Mouse (Mus musculus): ENCODE data around the gene Cd200. TPM values are rescaled to one million over a fixed set of nuclear protein-coding genes. Genes with fewer than 3 reads are reported as not detected.
"Not testable (repeated sequence)": the region's sequence is repeated elsewhere in the genome, so short reads cannot be mapped to it uniquely, and the experiment has no call there.

Gene Cd200
- 100 to 1,000 TPM; 250 TPM for total RNA-seq (2021)

- DNase-seq (ENCODE audit: extremely low spot score in 1 of 2, low spot score in 2 of 2) = peak; percentile 59 to 72
- intact Hi-C loops (cut with DNase I) = loop anchor here (5.0 kb wide), 1 partner anchor 189 kb away; no protein-coding TSS in a partner anchor
Observed at GRCm38 (mm10) chr16:45408425-45409063, at the start of gene Cd200. Gene Cd200 (minus strand): TSS chr16:45409053.

GRCm38 (mm10) chr16:45454762-45455161 is 45.9 kb upstream of the Cd200 start:
- DNase-seq (ENCODE audit: extremely low spot score in 1 of 2, low spot score in 2 of 2) = no peak
- intact Hi-C loops (cut with DNase I) = no loop called here

DNA sequence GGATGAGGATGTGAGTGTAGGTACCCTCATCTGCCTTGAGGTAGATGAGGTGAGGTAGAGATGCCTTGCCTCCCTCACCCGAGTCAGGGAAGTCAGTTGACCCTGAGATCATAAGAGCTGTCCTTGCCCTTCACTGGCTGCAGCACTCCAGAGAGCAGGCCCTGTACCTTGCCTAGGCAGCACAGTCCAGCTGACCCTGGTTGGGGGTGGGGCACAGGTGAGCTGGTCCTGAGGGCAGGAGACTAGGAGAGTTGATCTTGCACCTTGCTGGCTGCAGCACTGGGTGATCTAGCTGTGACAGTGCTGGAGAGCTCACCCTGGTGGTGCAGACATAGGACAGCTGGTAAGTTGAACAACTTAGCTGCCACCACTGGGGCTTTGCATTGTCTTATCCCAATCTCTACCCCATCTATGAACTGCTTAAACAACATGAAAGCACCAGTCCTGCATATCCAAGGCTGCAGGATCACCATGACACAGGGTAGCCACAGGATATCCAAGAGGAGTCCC is 28.4 kb upstream of the Cd200 start:
- intact Hi-C loops (cut with DNase I) = no loop called here
- no peak for DNase-seq (ENCODE audit: extremely low spot score in 1 of 2, low spot score in 2 of 2)

DNA sequence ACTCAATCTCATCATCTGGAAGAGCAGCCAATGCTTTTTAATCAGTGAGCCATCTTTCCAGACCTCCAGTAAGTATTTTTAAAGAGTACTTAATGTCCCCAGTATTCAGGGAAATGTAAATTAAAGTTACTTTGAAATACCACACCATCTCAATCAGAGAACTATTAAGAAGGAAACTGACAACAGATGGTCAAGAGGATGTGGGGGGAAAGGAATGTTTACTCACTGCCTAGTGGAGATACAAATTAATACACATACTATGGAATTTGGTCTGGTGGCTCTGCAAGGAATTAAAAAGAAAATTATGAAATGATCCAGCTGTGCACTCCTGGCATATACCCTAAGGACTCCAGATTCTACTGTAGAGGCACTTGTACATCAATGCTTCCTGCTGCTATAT is 26.7 kb upstream of the Cd200 start:
- intact Hi-C loops (cut with DNase I) = no loop called here
- no peak for DNase-seq (ENCODE audit: extremely low spot score in 1 of 2, low spot score in 2 of 2)

DNA sequence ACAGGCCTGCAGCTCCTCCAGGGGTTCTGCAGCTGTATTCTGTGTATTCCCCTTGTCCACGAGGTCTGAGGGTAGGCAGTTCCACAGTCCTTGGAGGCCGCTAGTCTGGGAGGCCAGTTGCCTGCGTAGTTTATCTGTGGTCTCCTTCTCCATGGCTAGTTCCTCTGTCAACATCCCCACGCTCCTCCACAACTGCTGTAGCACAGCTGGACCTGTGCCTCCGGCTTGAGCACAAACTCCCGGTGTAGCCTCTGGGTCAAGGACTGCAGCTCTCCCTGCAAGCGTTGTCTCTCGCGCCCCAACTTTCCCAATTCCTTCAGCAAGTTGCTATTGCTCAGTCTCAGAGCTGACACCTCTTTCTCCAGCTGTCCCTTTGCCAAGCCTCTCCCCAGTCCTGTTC is 18.8 kb upstream of the Cd200 start:
- intact Hi-C loops (cut with DNase I) = no loop called here
- no peak for DNase-seq (ENCODE audit: extremely low spot score in 1 of 2, low spot score in 2 of 2)

DNA sequence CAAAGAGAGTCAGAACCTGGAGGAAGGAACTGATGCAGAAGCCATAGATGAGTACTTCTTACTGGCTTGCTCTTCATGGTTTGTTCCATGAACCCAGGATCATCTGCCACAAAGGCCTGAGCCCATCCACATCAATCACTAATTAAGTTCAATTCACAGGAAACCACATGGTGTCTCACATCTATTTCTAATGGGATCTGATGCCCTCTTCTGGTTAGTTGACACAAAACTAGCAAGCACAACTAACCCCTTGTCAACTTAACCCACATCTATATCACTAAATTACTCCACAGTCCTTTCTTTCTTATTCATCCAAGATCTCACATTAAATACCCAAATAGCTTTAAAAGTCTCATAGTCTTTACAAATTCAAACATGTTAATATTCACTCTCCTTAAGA is 4.6 kb upstream of the Cd200 start:
- intact Hi-C loops (cut with DNase I) = loop anchor here (5.0 kb wide), 1 partner anchor 216 kb away; no protein-coding TSS in a partner anchor
- DNase-seq (ENCODE audit: extremely low spot score in 1 of 2, low spot score in 2 of 2) = no peak

DNA sequence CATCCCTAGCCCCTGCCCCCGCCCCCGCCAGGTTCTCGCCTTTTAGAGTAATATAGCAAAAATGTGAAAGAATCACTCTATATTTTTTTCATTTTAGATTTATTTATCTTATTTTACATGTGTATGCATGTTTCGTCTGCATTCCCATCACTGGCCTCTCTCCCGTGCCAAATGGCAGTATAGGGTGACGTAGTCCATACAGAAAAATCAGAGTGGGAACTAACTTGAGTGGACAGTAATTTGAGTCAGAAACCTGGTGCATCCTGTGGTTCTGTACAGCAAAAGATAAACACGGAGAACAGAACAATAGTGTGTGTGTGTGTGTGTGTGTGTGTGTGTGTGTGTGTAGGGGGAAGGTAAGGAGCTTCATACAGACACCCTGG is 202 bp upstream of the Cd200 start:
- intact Hi-C loops (cut with DNase I) = loop anchor here (5.0 kb wide), 1 partner anchor 188 kb away; no protein-coding TSS in a partner anchor
- DNase-seq (ENCODE audit: extremely low spot score in 1 of 2, low spot score in 2 of 2) = not testable (repeated sequence)

GRCm38 (mm10) chr16:45407645-45408400 is 1.0 kb downstream of the Cd200 start:
- intact Hi-C loops (cut with DNase I) = loop anchor here (5.0 kb wide), 1 partner anchor 189 kb away; no protein-coding TSS in a partner anchor
- no peak for DNase-seq (ENCODE audit: extremely low spot score in 1 of 2, low spot score in 2 of 2)

DNA sequence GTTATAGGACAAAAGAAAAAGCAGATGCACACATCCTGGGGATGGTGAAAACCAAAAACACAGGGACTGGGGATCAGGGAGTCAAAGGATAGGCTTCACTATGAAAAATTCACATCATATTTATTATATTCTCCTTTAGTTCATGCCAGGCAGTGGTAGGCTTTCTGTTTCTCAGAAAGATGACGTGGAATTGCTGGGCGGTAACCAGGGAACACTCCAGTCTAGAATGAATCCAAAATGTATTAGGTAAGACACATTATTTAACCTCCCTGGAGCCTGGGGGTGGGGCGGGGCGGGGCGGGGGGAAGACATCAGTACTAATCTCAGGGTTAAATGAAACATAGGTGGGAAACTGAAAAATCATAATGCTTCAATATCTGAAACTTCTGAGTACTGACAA is 1.8 kb downstream of the Cd200 start:
- DNase-seq (ENCODE audit: extremely low spot score in 1 of 2, low spot score in 2 of 2) = no peak
- intact Hi-C loops (cut with DNase I) = loop anchor here (5.0 kb wide), 1 partner anchor 190 kb away; no protein-coding TSS in a partner anchor

DNA sequence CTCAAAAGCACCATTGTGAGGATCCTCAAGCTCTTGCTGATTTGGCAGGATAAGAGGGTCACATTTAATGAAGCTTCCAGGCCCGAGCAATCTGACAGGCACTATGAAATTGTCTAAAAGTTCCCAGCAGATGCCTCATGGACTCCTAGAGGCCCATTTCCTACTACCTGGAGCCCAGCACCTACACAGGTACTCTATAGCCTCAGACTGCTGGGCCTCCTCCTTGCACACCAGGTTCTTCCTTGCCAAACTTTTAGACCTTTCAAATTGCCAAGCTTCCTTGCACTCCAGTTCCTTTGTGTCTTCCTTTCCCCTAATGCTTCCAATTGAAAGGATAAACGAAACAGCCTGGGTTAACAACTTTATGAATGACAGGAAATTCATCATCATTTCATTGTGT is 5.9 kb downstream of the Cd200 start:
- DNase-seq (ENCODE audit: extremely low spot score in 1 of 2, low spot score in 2 of 2) = no peak
- intact Hi-C loops (cut with DNase I) = no loop called here

- DNase-seq (ENCODE audit: extremely low spot score in 1 of 2, low spot score in 2 of 2) = no peak
- intact Hi-C loops (cut with DNase I) = no loop called here
Observed at GRCm38 (mm10) chr16:45402036-45402435, 6.8 kb downstream of the Cd200 start.

DNA sequence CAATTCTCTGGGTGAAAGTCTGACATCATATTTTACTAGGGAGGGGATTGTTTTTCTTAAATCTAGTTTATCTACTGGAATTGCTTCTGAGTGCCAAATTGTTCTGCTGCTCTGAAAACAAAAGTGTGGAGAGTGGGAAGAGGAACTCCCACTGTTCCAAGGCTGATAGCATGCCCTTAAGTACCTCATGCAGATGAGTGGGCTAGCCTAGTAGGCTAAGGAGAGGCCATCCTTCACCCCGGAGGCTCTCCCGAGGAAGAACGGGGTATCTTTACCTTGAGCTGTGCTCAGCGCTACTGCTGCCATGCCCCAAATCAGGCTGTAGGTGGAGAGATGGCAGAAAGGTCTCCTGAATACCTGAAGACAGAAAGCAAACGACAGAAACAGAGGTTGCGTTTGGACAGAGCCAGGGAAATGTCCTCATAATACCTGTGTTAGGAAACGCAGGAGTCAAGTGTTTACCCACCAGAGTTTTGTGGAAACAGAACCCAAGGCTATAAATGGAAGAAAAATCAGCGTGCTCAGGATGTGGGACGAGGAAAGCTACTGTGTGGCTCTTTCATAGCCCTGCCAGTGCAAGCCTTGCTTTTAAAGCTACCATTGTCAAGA is 8.8 kb downstream of the Cd200 start:
- DNase-seq (ENCODE audit: extremely low spot score in 1 of 2, low spot score in 2 of 2) = no peak
- intact Hi-C loops (cut with DNase I) = no loop called here

- intact Hi-C loops (cut with DNase I) = no loop called here
- DNase-seq (ENCODE audit: extremely low spot score in 1 of 2, low spot score in 2 of 2) = no peak
Observed at GRCm38 (mm10) chr16:45399411-45399810, 9.4 kb downstream of the Cd200 start.

DNA sequence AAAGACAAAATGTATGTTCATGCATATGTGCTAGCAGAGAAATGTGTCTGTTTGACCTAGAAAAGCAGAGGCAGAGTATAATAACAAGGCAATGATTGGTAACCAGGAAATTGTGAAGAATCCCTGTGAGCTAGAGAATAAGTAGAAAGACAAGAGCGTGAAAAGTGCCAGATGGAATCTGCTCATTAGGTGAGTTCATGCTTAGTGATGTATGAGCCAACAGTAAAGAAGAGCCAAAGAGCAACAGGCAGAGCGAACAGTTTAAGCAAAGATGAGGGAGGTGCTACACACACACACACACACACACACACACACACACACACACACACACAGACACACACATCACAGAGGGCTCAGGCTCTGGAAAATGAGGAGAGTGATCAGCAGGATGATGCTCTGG is 11.4 kb downstream of the Cd200 start:
- DNase-seq (ENCODE audit: extremely low spot score in 1 of 2, low spot score in 2 of 2) = no peak
- intact Hi-C loops (cut with DNase I) = no loop called here

- no peak for DNase-seq (ENCODE audit: extremely low spot score in 1 of 2, low spot score in 2 of 2)
- intact Hi-C loops (cut with DNase I) = loop anchor here (5.0 kb wide), 1 partner anchor 195 kb away; no protein-coding TSS in a partner anchor
Observed at GRCm38 (mm10) chr16:45392246-45392645, 16.6 kb downstream of the Cd200 start.

DNA sequence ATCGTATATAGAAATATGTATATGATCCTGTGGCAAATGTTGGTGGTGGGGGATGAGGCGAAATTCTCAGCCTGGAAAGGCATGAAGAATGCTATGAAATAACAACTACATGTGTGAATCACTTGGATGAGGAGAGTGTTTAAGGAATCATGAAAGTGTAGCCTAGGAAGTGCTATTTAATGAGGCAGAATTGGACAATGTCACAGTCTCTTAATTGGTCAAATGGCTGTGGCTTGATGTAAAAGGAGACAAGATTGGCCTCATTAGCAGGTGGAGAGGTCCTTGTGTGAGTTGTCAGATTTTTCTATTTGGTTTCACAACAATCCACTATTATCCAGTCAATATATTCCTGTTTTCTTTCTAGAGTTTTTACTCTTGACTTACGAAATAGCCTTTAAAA is 17.2 kb downstream of the Cd200 start:
- DNase-seq (ENCODE audit: extremely low spot score in 1 of 2, low spot score in 2 of 2) = no peak
- intact Hi-C loops (cut with DNase I) = loop anchor here (5.0 kb wide), 1 partner anchor 194 kb away; no protein-coding TSS in a partner anchor

- no peak for DNase-seq (ENCODE audit: extremely low spot score in 1 of 2, low spot score in 2 of 2)
- intact Hi-C loops (cut with DNase I) = loop anchor here (5.0 kb wide), 1 partner anchor 193 kb away; no protein-coding TSS in a partner anchor
Observed at GRCm38 (mm10) chr16:45390286-45390956, 18.4 kb downstream of the Cd200 start.

- DNase-seq (ENCODE audit: extremely low spot score in 1 of 2, low spot score in 2 of 2) = no peak
- intact Hi-C loops (cut with DNase I) = loop anchor here (5.0 kb wide), 1 partner anchor 193 kb away; no protein-coding TSS in a partner anchor
Observed at GRCm38 (mm10) chr16:45389833-45390232, 19.0 kb downstream of the Cd200 start.

GRCm38 (mm10) chr16:45389041-45389440 is 19.8 kb downstream of the Cd200 start:
- intact Hi-C loops (cut with DNase I) = no loop called here

More at GRCm38 (mm10) chr16:45389041-45389440, 19.8 kb downstream of the Cd200 start:
- no peak for DNase-seq (ENCODE audit: extremely low spot score in 1 of 2, low spot score in 2 of 2)
